Mouse (Mus musculus) erythroblast, embryonic 14.5 days (primary cell): ENCODE measurements around the gene Hgfac.

Source experiments
- GATA1 ChIP-seq: IDR thresholded peaks from 2 replicates; pipeline ENCODE4 v1.6.1; 2012; ENCODE audit warnings: low read length, inconsistent platforms, mixed read lengths
- TAL1 ChIP-seq: IDR thresholded peaks from 3 replicates; pipeline ENCODE4 v1.6.1; 2012; ENCODE audit warnings: low read length, inconsistent platforms, mixed read lengths

- TF ChIP-seq GATA1 (no peak), TAL1 (no peak)
Measured at GRCm38 (mm10) chr5:35088785-35089613, 47.7 kb downstream of the Hgfac start.
